Mouse (Mus musculus) erythroblast, embryonic 14.5 days (primary cell): ENCODE measurements at regions not wholly inside any gene's neighbourhood (a gene's known extent, or its start where the extent isn't known, plus 50 kb on each side); places are given as distances from the start of the nearest gene placed in this dataset.

Experiments used
- H3K27me3 ChIP-seq: 2 replicates; pipeline ENCODE4 v1.6.1; 2012; ENCODE audit warnings: inconsistent platforms; ENCODE audit not compliant: control insufficient read depth
- H3K36me3 ChIP-seq: 2 replicates; pipeline ENCODE4 v1.6.1; 2012; ENCODE audit warnings: mild to moderate bottlenecking, inconsistent platforms; ENCODE audit not compliant: control insufficient read depth
- H3K4me1 ChIP-seq: 2 replicates; pipeline ENCODE4 v1.6.1; 2012; ENCODE audit warnings: inconsistent platforms; ENCODE audit not compliant: control insufficient read depth
- H3K4me3 ChIP-seq: replicated peaks from 2 replicates; pipeline ENCODE3; 2012; ENCODE audit warnings: moderate library complexity, mild to moderate bottlenecking, inconsistent platforms
- H3K9me3 ChIP-seq: 2 replicates; pipeline ENCODE4 v1.6.1; 2012; ENCODE audit warnings: low read length, inconsistent platforms, mixed read lengths; ENCODE audit not compliant: control insufficient read depth
- GATA1 ChIP-seq: IDR thresholded peaks from 2 replicates; pipeline ENCODE4 v1.6.1; 2012; ENCODE audit warnings: low read length, inconsistent platforms, mixed read lengths
- TAL1 ChIP-seq: IDR thresholded peaks from 3 replicates; pipeline ENCODE4 v1.6.1; 2012; ENCODE audit warnings: low read length, inconsistent platforms, mixed read lengths

DNA sequence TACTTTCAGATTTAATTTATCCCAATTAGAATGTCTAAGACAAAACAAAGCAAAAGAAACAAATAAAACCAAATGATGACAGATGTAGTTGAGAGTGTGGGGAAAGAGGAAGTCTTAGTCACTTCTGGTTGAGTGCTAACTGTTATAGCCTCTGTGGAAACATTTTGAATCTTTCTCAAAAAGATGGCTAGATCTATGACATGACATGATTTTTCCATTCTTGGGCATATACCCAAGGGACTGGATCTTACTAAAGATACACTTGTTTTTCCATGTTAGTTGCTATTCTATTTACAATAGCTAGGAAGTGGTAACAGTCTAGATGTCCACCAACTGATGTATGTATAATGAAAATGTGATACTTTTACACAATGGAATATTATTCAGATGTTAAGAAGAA is 57.9 kb upstream of the Olfr1507 start:
- TF ChIP-seq GATA1 (no peak), TAL1 (no peak)

DNA sequence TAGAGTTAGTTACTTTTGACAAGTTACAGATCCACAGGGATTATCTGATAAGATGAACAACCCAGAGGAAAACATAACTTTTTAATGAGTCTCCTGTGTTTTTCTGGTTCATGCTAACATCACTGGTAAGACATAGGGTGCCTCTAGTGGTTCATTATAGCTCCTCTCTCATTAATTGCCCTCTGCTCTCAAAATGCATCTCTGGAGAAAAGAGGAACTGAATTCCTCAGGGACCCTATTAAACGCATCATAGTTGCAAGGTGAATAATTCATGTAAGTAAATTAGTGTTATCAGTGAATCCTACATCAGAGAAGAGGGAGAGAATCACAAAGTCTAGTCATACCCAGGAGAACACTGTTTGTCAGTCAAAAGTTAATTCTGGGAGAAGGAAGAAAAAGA is 52.4 kb upstream of the Olfr1507 start:
- H3K36me3 ChIP-seq = no peaks in the 10 kb centered on the region
- H3K27me3 ChIP-seq = no peaks in the 10 kb centered on the region
- TF ChIP-seq TAL1 = no peak
- no peak for TF ChIP-seq GATA1
- no peaks in the 10 kb centered on the region for H3K4me1 ChIP-seq
- H3K9me3 ChIP-seq = no peaks in the 10 kb centered on the region
- H3K4me3 ChIP-seq = no peak overlapping the region

More for the DNA sequence above, 57.9 kb upstream of the Olfr1507 start:
- no peaks in the 10 kb centered on the region for H3K4me1 ChIP-seq
- H3K27me3 ChIP-seq = no peaks in the 10 kb centered on the region
- H3K9me3 ChIP-seq = 0 out of 2 replicates have a peak, but pooled peaks cover 3% of the 10 kb centered on the region
- no peak overlapping the region for H3K4me3 ChIP-seq
- no peaks in the 10 kb centered on the region for H3K36me3 ChIP-seq
